Mouse (Mus musculus): ENCODE measurements around the gene Eml5. TPM values are rescaled to one million over a fixed set of nuclear protein-coding genes. Genes with fewer than 3 reads are reported as not detected.

Eml5 gene
- polyA plus RNA-seq, 1 experiment from 2014 or later, result 12.5 TPM

DNA sequence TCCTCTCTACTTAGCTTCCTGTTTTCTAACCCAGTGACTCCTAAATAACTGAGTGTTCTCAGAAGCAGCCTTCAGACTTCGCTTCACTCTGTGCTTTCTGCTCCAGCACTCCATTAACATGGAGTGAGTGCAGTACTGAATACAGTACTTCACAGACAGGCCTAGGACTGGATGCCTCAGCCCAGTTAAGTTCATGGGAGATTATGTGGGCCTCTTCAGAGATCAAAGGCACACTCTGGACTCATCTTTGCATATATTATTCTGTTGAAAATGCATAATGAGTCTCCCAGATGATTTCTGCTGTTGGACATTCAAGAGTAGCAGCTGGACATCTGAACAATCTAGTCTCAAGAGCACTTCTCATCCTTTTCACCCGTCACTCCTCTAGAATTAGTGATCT is 80.5 kb downstream of the Eml5 start:
- Histone ChIP-seq H3K9me3 (ENCODE audit: control insufficient read depth, low read length) (no peaks in the 10 kb centered on the region), H3K4me1 (replicated peaks; ENCODE audit: control insufficient read depth, insufficient read depth, low read length) (no peaks in the 10 kb centered on the region), H3K27me3 (replicated peaks; ENCODE audit: control insufficient read depth, insufficient read depth, low read length) (no peaks in the 10 kb centered on the region), H3K4me3 (ENCODE audit: low read depth, low read length) (no peak overlapping the region), H3K4me2 (ENCODE audit: low read length) (no peak overlapping the region), H3K36me3 (ENCODE audit: control insufficient read depth, insufficient read depth, low read length) (0 out of 2 replicates have a peak, but pooled peaks cover 5% of the 10 kb centered on the region), H3K9ac (ENCODE audit: low read length) (no peak overlapping the region), H3K27ac (ENCODE audit: low read depth) (no peak overlapping the region)
- WGBS, result 78% methylated on average over 2 of the region's 2 CpGs
- DNase-seq (ENCODE audit: low spot score) (no peak), ATAC-seq (replicated peaks; ENCODE audit: low FRiP score, low TSS enrichment, low read depth) (no peak)

DNA sequence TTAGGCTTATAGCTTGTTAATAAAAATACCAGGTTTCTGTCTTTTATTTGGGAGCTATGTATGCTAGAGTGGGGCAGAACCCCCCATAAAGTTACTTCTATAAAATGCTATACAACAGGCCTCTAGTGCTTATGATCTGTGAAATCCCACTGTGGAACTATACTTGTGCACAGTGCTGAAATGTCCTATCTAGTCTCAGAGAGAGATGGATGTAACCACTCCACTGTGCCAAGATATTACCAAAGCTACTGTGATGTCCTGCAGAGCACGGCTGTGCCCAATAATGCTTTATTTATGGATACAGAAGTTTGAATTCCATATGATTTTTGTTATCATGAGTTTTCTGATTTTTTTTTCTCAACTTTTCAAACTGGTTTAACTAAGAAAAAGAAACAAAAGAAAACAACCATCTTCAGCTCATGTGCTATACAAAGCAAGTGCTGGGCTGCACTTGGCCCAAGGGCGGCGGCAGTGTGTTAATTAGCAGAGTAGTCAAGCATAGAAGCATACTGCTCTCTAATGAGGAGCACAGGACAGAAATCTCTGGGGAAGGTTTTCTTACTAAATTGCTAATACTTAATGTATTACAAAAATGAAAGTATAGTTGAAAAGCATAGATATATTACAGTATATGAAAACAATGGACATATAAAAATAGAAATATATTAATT is 97.1 kb downstream of the Eml5 start:
- Histone ChIP-seq H3K4me1 (replicated peaks; ENCODE audit: control insufficient read depth, insufficient read depth, low read length) (no peaks in the 10 kb centered on the region), H3K27ac (ENCODE audit: low read depth) (no peak overlapping the region), H3K9ac (ENCODE audit: low read length) (no peak overlapping the region), H3K4me2 (ENCODE audit: low read length) (no peak overlapping the region), H3K36me3 (ENCODE audit: control insufficient read depth, insufficient read depth, low read length) (no peaks in the 10 kb centered on the region), H3K27me3 (replicated peaks; ENCODE audit: control insufficient read depth, insufficient read depth, low read length) (no peaks in the 10 kb centered on the region), H3K9me3 (ENCODE audit: control insufficient read depth, low read length) (no peaks in the 10 kb centered on the region), H3K4me3 (ENCODE audit: low read depth, low read length) (no peak overlapping the region)
- ATAC-seq (replicated peaks; ENCODE audit: low FRiP score, low TSS enrichment, low read depth) (no peak), DNase-seq (ENCODE audit: low spot score) (no peak)
- 90% methylated on average over 3 of the region's 3 CpGs for WGBS

DNA sequence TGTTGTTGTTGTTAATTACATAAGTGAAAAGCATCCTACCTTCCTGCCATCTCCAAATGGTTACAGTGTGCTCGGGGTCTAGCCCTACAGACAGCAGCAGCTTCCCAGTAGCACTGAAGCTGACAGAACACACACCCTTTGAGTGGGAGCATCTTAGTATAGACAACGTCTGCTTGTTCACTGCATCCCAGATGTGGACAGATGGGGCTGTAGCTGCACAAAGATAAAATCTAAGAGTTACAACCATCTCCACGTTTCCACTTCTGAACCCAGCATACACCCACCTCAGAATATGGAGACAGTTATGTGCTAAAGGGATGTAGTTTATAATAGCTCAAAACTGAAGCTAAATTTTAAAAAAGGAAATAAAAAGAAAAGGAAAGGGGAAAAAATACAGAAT is 99.0 kb downstream of the Eml5 start:
- Histone ChIP-seq H3K4me2 (ENCODE audit: low read length) (no peak overlapping the region), H3K27me3 (replicated peaks; ENCODE audit: control insufficient read depth, insufficient read depth, low read length) (no peaks in the 10 kb centered on the region), H3K9ac (ENCODE audit: low read length) (no peak overlapping the region), H3K9me3 (ENCODE audit: control insufficient read depth, low read length) (no peaks in the 10 kb centered on the region), H3K4me3 (ENCODE audit: low read depth, low read length) (no peak overlapping the region), H3K36me3 (ENCODE audit: control insufficient read depth, insufficient read depth, low read length) (peaks cover 13% of the 10 kb centered on the region; the same call in 1 of the 2 replicates), H3K4me1 (replicated peaks; ENCODE audit: control insufficient read depth, insufficient read depth, low read length) (no peaks in the 10 kb centered on the region), H3K27ac (ENCODE audit: low read depth) (no peak overlapping the region)
- DNase-seq (ENCODE audit: low spot score) (no peak), ATAC-seq (replicated peaks; ENCODE audit: low FRiP score, low TSS enrichment, low read depth) (no peak)
- WGBS, result 75% methylated on average over 3 of the region's 3 CpGs

DNA sequence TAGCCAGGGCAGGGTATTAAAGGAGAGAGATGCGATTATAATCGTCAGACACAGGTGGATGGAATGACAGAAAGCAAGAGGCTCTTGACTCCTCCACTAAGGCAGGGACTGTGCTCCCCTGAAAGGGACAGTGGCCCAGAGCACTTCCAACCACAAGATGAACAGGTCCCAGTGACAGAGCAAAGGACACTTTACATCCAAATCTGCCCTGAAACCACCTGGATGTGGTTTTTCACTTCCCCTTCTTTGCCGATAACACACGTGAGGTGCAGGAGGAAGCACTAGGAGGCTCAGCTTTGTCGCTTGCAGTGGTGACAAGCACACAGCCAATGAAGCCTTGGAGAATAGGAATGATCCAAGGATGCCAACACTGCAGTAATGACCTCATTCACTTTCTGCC is 101.0 kb downstream of the Eml5 start:
- Histone ChIP-seq H3K27me3 (replicated peaks; ENCODE audit: control insufficient read depth, insufficient read depth, low read length) (no peaks in the 10 kb centered on the region), H3K4me1 (replicated peaks; ENCODE audit: control insufficient read depth, insufficient read depth, low read length) (no peaks in the 10 kb centered on the region), H3K27ac (ENCODE audit: low read depth) (no peak overlapping the region), H3K9me3 (ENCODE audit: control insufficient read depth, low read length) (no peaks in the 10 kb centered on the region), H3K36me3 (ENCODE audit: control insufficient read depth, insufficient read depth, low read length) (peaks cover 25% of the 10 kb centered on the region; the same call in 1 of the 2 replicates), H3K9ac (ENCODE audit: low read length) (no peak overlapping the region), H3K4me2 (ENCODE audit: low read length) (no peak overlapping the region), H3K4me3 (ENCODE audit: low read depth, low read length) (no peak overlapping the region)
- no peak for DNase-seq (ENCODE audit: low spot score)
- ATAC-seq (replicated peaks; ENCODE audit: low FRiP score, low TSS enrichment, low read depth), result no peak
- WGBS, result 80% methylated on average over 5 of the region's 5 CpGs

DNA sequence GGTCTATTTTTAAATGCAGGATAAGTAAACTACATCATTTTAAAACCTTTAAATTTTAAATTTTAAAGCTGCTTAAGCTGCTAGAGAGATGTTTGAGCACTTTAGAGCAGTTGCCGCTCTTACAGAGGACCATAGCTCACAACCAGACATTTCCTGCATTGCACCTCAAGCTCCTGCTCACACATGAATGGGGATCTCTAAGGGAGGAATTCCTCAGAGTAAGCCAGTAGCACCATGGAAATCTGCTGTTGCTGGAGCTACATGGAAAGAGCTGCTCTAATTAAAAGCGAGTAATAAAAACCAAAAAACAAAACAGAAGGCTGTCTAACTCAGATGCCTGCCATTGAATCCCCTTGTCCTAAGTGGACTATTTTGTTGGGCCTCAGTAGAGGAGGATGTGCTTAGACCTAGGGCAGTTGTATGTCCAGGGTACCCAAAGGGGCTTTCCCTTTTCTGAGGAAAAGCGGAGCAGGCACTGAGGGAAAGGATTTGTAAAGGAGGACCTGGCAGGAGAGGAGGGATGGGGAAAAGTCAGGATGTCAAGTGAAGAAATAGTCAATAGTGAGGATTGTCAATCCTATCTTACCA is 105.5 kb downstream of the Eml5 start:
- H3K27me3 ChIP-seq (replicated peaks; ENCODE audit: control insufficient read depth, insufficient read depth, low read length), result no peaks in the 10 kb centered on the region
- no peak overlapping the region for H3K9ac ChIP-seq (ENCODE audit: low read length)
- no peak overlapping the region for H3K4me2 ChIP-seq (ENCODE audit: low read length)
- ATAC-seq (replicated peaks; ENCODE audit: low FRiP score, low TSS enrichment, low read depth), result no peak
- H3K4me1 ChIP-seq (replicated peaks; ENCODE audit: control insufficient read depth, insufficient read depth, low read length), result no peaks in the 10 kb centered on the region
- DNase-seq (ENCODE audit: low spot score), result no peak
- no peak overlapping the region for H3K4me3 ChIP-seq (ENCODE audit: low read depth, low read length)
- peaks cover 63% of the 10 kb centered on the region for H3K36me3 ChIP-seq (ENCODE audit: control insufficient read depth, insufficient read depth, low read length)
- WGBS, result 94% methylated on average over 3 of the region's 3 CpGs
- H3K9me3 ChIP-seq (ENCODE audit: control insufficient read depth, low read length), result no peaks in the 10 kb centered on the region
- H3K27ac ChIP-seq (ENCODE audit: low read depth), result no peak overlapping the region

DNA sequence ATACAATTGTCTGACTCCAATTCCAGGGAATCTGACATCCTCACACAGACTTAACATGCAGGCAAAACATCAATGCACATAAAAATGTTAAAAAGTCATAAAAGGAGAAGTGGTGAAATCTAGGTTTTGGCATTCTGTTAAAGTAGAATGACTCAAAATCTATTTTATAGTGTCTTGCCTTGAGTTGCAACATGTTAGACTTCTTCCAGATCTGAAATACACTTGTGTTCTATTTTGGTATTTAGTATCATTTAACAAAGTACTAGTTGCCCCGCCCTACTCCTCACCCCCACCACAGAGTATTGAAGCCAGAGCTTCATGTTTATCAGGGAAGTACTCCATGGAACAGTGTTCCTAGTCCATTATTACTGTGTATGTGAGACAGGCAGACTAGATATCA is 117.0 kb downstream of the Eml5 start:
- Histone ChIP-seq H3K9ac (ENCODE audit: low read length) (no peak overlapping the region), H3K36me3 (ENCODE audit: control insufficient read depth, insufficient read depth, low read length) (peaks cover 93% of the 10 kb centered on the region), H3K4me3 (ENCODE audit: low read depth, low read length) (no peak overlapping the region), H3K4me1 (replicated peaks; ENCODE audit: control insufficient read depth, insufficient read depth, low read length) (no peaks in the 10 kb centered on the region), H3K4me2 (ENCODE audit: low read length) (no peak overlapping the region), H3K27me3 (replicated peaks; ENCODE audit: control insufficient read depth, insufficient read depth, low read length) (no peaks in the 10 kb centered on the region), H3K9me3 (ENCODE audit: control insufficient read depth, low read length) (no peaks in the 10 kb centered on the region), H3K27ac (ENCODE audit: low read depth) (no peak overlapping the region)
- DNase-seq (ENCODE audit: low spot score) (no peak), ATAC-seq (replicated peaks; ENCODE audit: low FRiP score, low TSS enrichment, low read depth) (no peak)
- WGBS, result 93% methylated on average over 1 of the region's 1 CpGs

DNA sequence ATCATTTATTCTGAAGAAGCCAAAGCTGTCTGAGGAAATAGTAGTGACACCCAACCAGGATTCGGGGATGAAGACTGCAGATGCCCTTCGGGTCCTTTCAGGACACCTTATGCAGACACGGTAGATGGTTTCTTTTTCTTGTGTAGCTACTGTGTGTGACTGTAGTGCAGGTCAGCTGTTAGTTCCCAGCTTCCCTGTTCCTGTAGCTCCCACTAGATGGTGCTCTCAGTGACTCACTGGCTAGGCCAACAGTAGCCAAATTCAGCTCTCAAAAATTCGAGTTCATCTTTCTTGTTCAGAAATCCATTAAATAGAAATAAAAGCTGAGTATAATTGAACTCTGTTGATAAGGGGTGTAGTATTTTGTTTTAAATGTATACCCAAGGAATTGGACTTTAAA is 122.1 kb downstream of the Eml5 start:
- WGBS, result 89% methylated on average over 4 of the region's 4 CpGs
- Histone ChIP-seq H3K9ac (ENCODE audit: low read length) (no peak overlapping the region), H3K27me3 (replicated peaks; ENCODE audit: control insufficient read depth, insufficient read depth, low read length) (no peaks in the 10 kb centered on the region), H3K27ac (ENCODE audit: low read depth) (no peak overlapping the region), H3K4me3 (ENCODE audit: low read depth, low read length) (no peak overlapping the region), H3K36me3 (ENCODE audit: control insufficient read depth, insufficient read depth, low read length) (peaks cover 92% of the 10 kb centered on the region), H3K9me3 (ENCODE audit: control insufficient read depth, low read length) (no peaks in the 10 kb centered on the region), H3K4me1 (replicated peaks; ENCODE audit: control insufficient read depth, insufficient read depth, low read length) (no peaks in the 10 kb centered on the region), H3K4me2 (ENCODE audit: low read length) (no peak overlapping the region)
- no peak for ATAC-seq (replicated peaks; ENCODE audit: low FRiP score, low TSS enrichment, low read depth)
- no peak for DNase-seq (ENCODE audit: low spot score)

DNA sequence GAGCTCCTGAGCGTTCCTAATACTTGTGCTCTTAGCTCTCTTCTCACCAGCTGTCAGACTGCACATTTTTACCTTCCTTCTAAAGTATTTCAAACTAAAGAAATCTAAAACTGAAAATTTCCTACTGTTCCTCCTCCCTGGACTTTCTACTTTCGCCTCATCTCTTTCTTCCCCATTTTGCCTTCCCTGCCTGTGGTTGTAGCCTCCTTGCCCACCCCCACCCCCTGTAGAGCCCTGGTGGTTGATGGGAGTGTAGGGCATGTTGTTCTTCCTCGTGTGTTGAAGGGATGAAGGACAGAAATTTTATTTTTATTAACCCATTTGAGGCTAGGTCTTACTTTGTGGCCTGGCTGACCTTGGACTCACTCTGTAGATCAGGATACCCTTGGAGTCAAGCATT is 123.8 kb downstream of the Eml5 start:
- no peak for ATAC-seq (replicated peaks; ENCODE audit: low FRiP score, low TSS enrichment, low read depth)
- Histone ChIP-seq H3K9me3 (ENCODE audit: control insufficient read depth, low read length) (no peaks in the 10 kb centered on the region), H3K4me3 (ENCODE audit: low read depth, low read length) (no peak overlapping the region), H3K4me1 (replicated peaks; ENCODE audit: control insufficient read depth, insufficient read depth, low read length) (no peaks in the 10 kb centered on the region), H3K36me3 (ENCODE audit: control insufficient read depth, insufficient read depth, low read length) (peaks cover 92% of the 10 kb centered on the region), H3K27me3 (replicated peaks; ENCODE audit: control insufficient read depth, insufficient read depth, low read length) (no peaks in the 10 kb centered on the region), H3K9ac (ENCODE audit: low read length) (no peak overlapping the region), H3K4me2 (ENCODE audit: low read length) (no peak overlapping the region), H3K27ac (ENCODE audit: low read depth) (no peak overlapping the region)
- 76% methylated on average over 3 of the region's 3 CpGs for WGBS
- DNase-seq (ENCODE audit: low spot score), result no peak

DNA sequence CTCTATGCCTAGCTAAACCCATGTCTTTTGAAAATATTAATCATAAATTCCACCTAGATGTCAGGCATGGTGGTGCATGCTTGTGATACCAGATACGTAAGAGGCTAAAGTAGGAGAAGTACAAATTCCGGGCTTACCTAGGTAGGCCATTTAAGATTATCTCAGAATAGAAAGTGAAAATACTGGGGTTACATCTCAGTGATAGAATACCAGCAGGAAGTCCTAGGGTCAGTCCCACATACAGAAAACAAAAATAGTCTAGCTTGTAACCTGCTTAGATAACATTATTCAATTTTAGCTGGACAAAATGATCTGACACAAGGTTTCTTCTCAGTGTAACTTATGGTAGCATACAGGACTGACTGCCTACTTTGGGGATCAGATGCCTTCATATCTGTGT is 135.0 kb downstream of the Eml5 start:
- H3K36me3 ChIP-seq (ENCODE audit: control insufficient read depth, insufficient read depth, low read length), result peaks cover 95% of the 10 kb centered on the region
- DNase-seq (ENCODE audit: low spot score) (no peak), ATAC-seq (replicated peaks; ENCODE audit: low FRiP score, low TSS enrichment, low read depth) (no peak)
- H3K9me3 ChIP-seq (ENCODE audit: control insufficient read depth, low read length), result no peaks in the 10 kb centered on the region
- H3K9ac ChIP-seq (ENCODE audit: low read length), result no peak overlapping the region
- no peak overlapping the region for H3K4me3 ChIP-seq (ENCODE audit: low read depth, low read length)
- H3K4me2 ChIP-seq (ENCODE audit: low read length), result no peak overlapping the region
- no peaks in the 10 kb centered on the region for H3K27me3 ChIP-seq (replicated peaks; ENCODE audit: control insufficient read depth, insufficient read depth, low read length)
- H3K4me1 ChIP-seq (replicated peaks; ENCODE audit: control insufficient read depth, insufficient read depth, low read length), result no peaks in the 10 kb centered on the region
- 93% methylated on average over 2 of the region's 2 CpGs for WGBS
- H3K27ac ChIP-seq (ENCODE audit: low read depth), result no peak overlapping the region
